Mouse (Mus musculus) heart, embryonic 12.5 days (tissue): ENCODE measurements at regions not wholly inside any gene's neighbourhood (a gene's known extent, or its start where the extent isn't known, plus 50 kb on each side); places are given as distances from the start of the nearest gene placed in this dataset.

Source experiments
- ATAC-seq: fragments of 200-750 bp; cut with Nextera tagmentation; 2 replicates; pipeline ENCODE4 v1.8.0; 2017; ENCODE audit warnings: moderate TSS enrichment, moderate library complexity; ENCODE audit not compliant: insufficient number of reproducible peaks, low FRiP score
- H3K27ac ChIP-seq: fragments of 300-500 bp; sonication (generic); 2 replicates; pipeline ENCODE4 v1.5.1; 2016; ENCODE audit warnings: mild to moderate bottlenecking, moderate library complexity; ENCODE audit not compliant: poor library complexity, severe bottlenecking
- H3K27me3 ChIP-seq: fragments of 300-500 bp; sonication (generic); replicated peaks from 2 replicates; pipeline ENCODE4 v1.6.1; 2016; ENCODE audit warnings: mild to moderate bottlenecking, moderate library complexity
- H3K36me3 ChIP-seq: fragments of 300-500 bp; sonication (generic); 2 replicates; pipeline ENCODE4 v1.6.1; 2016; ENCODE audit warnings: mild to moderate bottlenecking, moderate library complexity
- H3K4me1 ChIP-seq: fragments of 300-500 bp; sonication (generic); replicated peaks from 2 replicates; pipeline ENCODE4 v1.6.1; 2016; ENCODE audit warnings: mild to moderate bottlenecking
- H3K4me2 ChIP-seq: fragments of 300-500 bp; sonication (generic); 2 replicates; pipeline ENCODE4 v1.6.1; 2016; ENCODE audit warnings: mild to moderate bottlenecking, moderate library complexity
- H3K4me3 ChIP-seq: fragments of 300-500 bp; sonication (generic); 2 replicates; pipeline ENCODE4 v1.5.1; 2016; ENCODE audit warnings: mild to moderate bottlenecking
- H3K9ac ChIP-seq: fragments of 300-500 bp; sonication (generic); 2 replicates; pipeline ENCODE4 v1.6.1; 2016; ENCODE audit warnings: mild to moderate bottlenecking, moderate library complexity
- H3K9me3 ChIP-seq: fragments of 300-500 bp; sonication (generic); replicated peaks from 2 replicates; pipeline ENCODE4 v1.6.1; 2016; ENCODE audit warnings: mild to moderate bottlenecking, moderate library complexity
- WGBS: fragments of 180-500 bp; shearing (Covaris S2); methylation state at CpG from one replicate; pipeline ENCODE4 v1.1.7; 2016; 5-methylcytosine and 5-hydroxymethylcytosine counted together

- H3K9ac ChIP-seq = no peak overlapping the region
- no peaks in the 10 kb centered on the region for H3K9me3 ChIP-seq
- no peak overlapping the region for H3K4me2 ChIP-seq
- H3K27me3 ChIP-seq = no peaks in the 10 kb centered on the region
- ATAC-seq = no peak
- no peaks in the 10 kb centered on the region for H3K36me3 ChIP-seq
- no peak overlapping the region for H3K4me3 ChIP-seq
- H3K4me1 ChIP-seq = no peaks in the 10 kb centered on the region; the same call in 1 of the 2 replicates
- no peak overlapping the region for H3K27ac ChIP-seq
- WGBS = 75% methylated on average over 6 of the region's 6 CpGs
Observed at GRCm38 (mm10) chr8:103467536-103468160, 633.8 kb upstream of the Cdh5 start.

- WGBS = 67% methylated on average over 1 of the region's 1 CpGs
- Histone ChIP-seq H3K27me3 (no peaks in the 10 kb centered on the region), H3K4me1 (no peaks in the 10 kb centered on the region), H3K4me3 (no peak overlapping the region), H3K36me3 (no peaks in the 10 kb centered on the region), H3K27ac (no peak overlapping the region), H3K4me2 (no peak overlapping the region), H3K9ac (no peak overlapping the region), H3K9me3 (no peaks in the 10 kb centered on the region)
- ATAC-seq = no peak
Observed at GRCm38 (mm10) chr8:103469049-103469448, 632.4 kb upstream of the Cdh5 start.

GRCm38 (mm10) chr8:103470316-103470715 is 631.1 kb upstream of the Cdh5 start:
- ATAC-seq = no peak
- no peak overlapping the region for H3K27ac ChIP-seq
- no peak overlapping the region for H3K4me2 ChIP-seq
- H3K9ac ChIP-seq = no peak overlapping the region
- 64% methylated on average over 4 of the region's 4 CpGs for WGBS
- H3K4me3 ChIP-seq = no peak overlapping the region
- no peaks in the 10 kb centered on the region for H3K4me1 ChIP-seq
- H3K36me3 ChIP-seq = no peaks in the 10 kb centered on the region
- no peaks in the 10 kb centered on the region for H3K9me3 ChIP-seq
- no peaks in the 10 kb centered on the region for H3K27me3 ChIP-seq

GRCm38 (mm10) chr8:103475816-103476797 is 625.3 kb upstream of the Cdh5 start:
- Histone ChIP-seq H3K36me3 (no peaks in the 10 kb centered on the region), H3K27me3 (no peaks in the 10 kb centered on the region), H3K4me3 (no peak overlapping the region), H3K9ac (no peak overlapping the region), H3K4me2 (no peak overlapping the region), H3K9me3 (no peaks in the 10 kb centered on the region), H3K27ac (no peak overlapping the region), H3K4me1 (no peaks in the 10 kb centered on the region)
- WGBS = 83% methylated on average over 12 of the region's 12 CpGs
- ATAC-seq = no peak

- Histone ChIP-seq H3K9ac (no peak overlapping the region), H3K27ac (no peak overlapping the region)
Observed at GRCm38 (mm10) chr8:103482033-103482720, 619.2 kb upstream of the Cdh5 start.

GRCm38 (mm10) chr8:103485441-103485840 is 616.0 kb upstream of the Cdh5 start:
- no peaks in the 10 kb centered on the region for H3K36me3 ChIP-seq
- no peaks in the 10 kb centered on the region for H3K27me3 ChIP-seq
- H3K4me3 ChIP-seq = no peak overlapping the region
- no peak for ATAC-seq
- H3K9ac ChIP-seq = no peak overlapping the region
- WGBS = 81% methylated on average over 5 of the region's 5 CpGs
- no peaks in the 10 kb centered on the region for H3K9me3 ChIP-seq
- H3K27ac ChIP-seq = no peak overlapping the region
- no peak overlapping the region for H3K4me2 ChIP-seq
- peaks cover 7% of the 10 kb centered on the region for H3K4me1 ChIP-seq

More at GRCm38 (mm10) chr8:103482033-103482720, 619.2 kb upstream of the Cdh5 start:
- Histone ChIP-seq H3K4me1 (peaks cover 7% of the 10 kb centered on the region), H3K27me3 (no peaks in the 10 kb centered on the region), H3K4me3 (no peak overlapping the region), H3K9me3 (no peaks in the 10 kb centered on the region), H3K36me3 (no peaks in the 10 kb centered on the region), H3K4me2 (no peak overlapping the region)
- 31% methylated on average over 6 of the region's 6 CpGs for WGBS
- ATAC-seq = no peak

- 56% methylated on average over 3 of the region's 3 CpGs for WGBS
- H3K27ac ChIP-seq = no peak overlapping the region
- no peaks in the 10 kb centered on the region for H3K27me3 ChIP-seq
- ATAC-seq = no peak
- H3K9ac ChIP-seq = no peak overlapping the region
- no peaks in the 10 kb centered on the region for H3K36me3 ChIP-seq
- H3K9me3 ChIP-seq = no peaks in the 10 kb centered on the region
- H3K4me2 ChIP-seq = no peak overlapping the region
- H3K4me1 ChIP-seq = 0 out of 2 replicates have a peak, but pooled peaks cover 1% of the 10 kb centered on the region
- no peak overlapping the region for H3K4me3 ChIP-seq
Observed at GRCm38 (mm10) chr8:103489411-103489810, 612.0 kb upstream of the Cdh5 start.

GRCm38 (mm10) chr8:103492914-103493517 is 608.4 kb upstream of the Cdh5 start:
- no peak overlapping the region for H3K4me2 ChIP-seq
- no peaks in the 10 kb centered on the region for H3K36me3 ChIP-seq
- no peak for ATAC-seq
- H3K9me3 ChIP-seq = no peaks in the 10 kb centered on the region
- peaks cover 6% of the 10 kb centered on the region for H3K4me1 ChIP-seq
- H3K27ac ChIP-seq = no peak overlapping the region
- WGBS = 46% methylated on average over 7 of the region's 7 CpGs
- no peak overlapping the region for H3K9ac ChIP-seq
- H3K4me3 ChIP-seq = no peak overlapping the region
- H3K27me3 ChIP-seq = no peaks in the 10 kb centered on the region

- no peak overlapping the region for H3K27ac ChIP-seq
- no peak overlapping the region for H3K9ac ChIP-seq
- H3K27me3 ChIP-seq = no peaks in the 10 kb centered on the region
- H3K4me3 ChIP-seq = no peak overlapping the region
- no peaks in the 10 kb centered on the region for H3K36me3 ChIP-seq
- peaks cover 6% of the 10 kb centered on the region for H3K4me1 ChIP-seq
- H3K9me3 ChIP-seq = no peaks in the 10 kb centered on the region
- ATAC-seq = no peak
- no peak overlapping the region for H3K4me2 ChIP-seq
- 66% methylated on average over 4 of the region's 4 CpGs for WGBS
Observed at GRCm38 (mm10) chr8:103493932-103494493, 607.4 kb upstream of the Cdh5 start.

GRCm38 (mm10) chr8:103494670-103495069 is 606.8 kb upstream of the Cdh5 start:
- Histone ChIP-seq H3K36me3 (no peaks in the 10 kb centered on the region), H3K27ac (no peak overlapping the region), H3K9ac (no peak overlapping the region), H3K4me1 (peaks cover 6% of the 10 kb centered on the region), H3K27me3 (no peaks in the 10 kb centered on the region), H3K9me3 (no peaks in the 10 kb centered on the region), H3K4me3 (no peak overlapping the region), H3K4me2 (no peak overlapping the region)
- ATAC-seq = no peak
- WGBS = 44% methylated on average over 1 of the region's 1 CpGs
